Mouse (Mus musculus): Measurements from ENCODE around the gene Tcp11x2. TPM values are rescaled to one million over a fixed set of nuclear protein-coding genes. Genes with fewer than 3 reads are reported as not detected.

Gene Tcp11x2
- total RNA-seq (2023) = 1 to 10 TPM in 1 of 2 experiments, not detected in 1; 2.3 TPM

GRCm38 (mm10) chrX:135693633-135694032 lies at the start of gene Tcp11x2:
Gene Tcp11x2 (minus strand): TSS chrX:135693790.

GRCm38 (mm10) chrX:135742304-135743055 lies 48.9 kb upstream of the Tcp11x2 start, which contains the start of the genes Armcx5 and Gprasp1:
Gene Armcx5 (plus strand): TSS chrX:135742733.
Gene Gprasp1 (plus strand): TSS chrX:135742733.

GRCm38 (mm10) chrX:135725161-135725560 lies 31.6 kb upstream of the Tcp11x2 start, which contains the start of gene Tmsb15a:
Gene Tmsb15a (minus strand): TSS chrX:135725261.

GRCm38 (mm10) chrX:135627605-135628004 lies 66.0 kb downstream of the Tcp11x2 start, which contains the start of gene Prame:
Gene Prame (minus strand): TSS chrX:135627705.

Other genes starting within 250 kb of the Tcp11x2 start
- not detected for gene AV320801, start 199.2 kb downstream of the Tcp11x2 start, total RNA-seq (2023)
- gene Nxf7, start 95.0 kb downstream of the Tcp11x2 start, total RNA-seq (2023) = not detected
- gene Prame, start 66.1 kb downstream of the Tcp11x2 start, total RNA-seq (2023) = not detected
- gene Tmsb15a, start 31.5 kb upstream of the Tcp11x2 start, total RNA-seq (2023) = not detected
- 10 to 100 TPM; 11.7 to 13.6 TPM for gene Armcx5, start 48.9 kb upstream of the Tcp11x2 start, total RNA-seq (2023)
- 10 to 100 TPM; 15.8 to 16.1 TPM for gene Gprasp1, start 48.9 kb upstream of the Tcp11x2 start, total RNA-seq (2023)
- gene Bhlhb9, start 103.8 kb upstream of the Tcp11x2 start, total RNA-seq (2023) = 1 to 10 TPM; 2.1 to 4.5 TPM
- gene Gprasp2, start 145.2 kb upstream of the Tcp11x2 start, total RNA-seq (2023) = 1 to 10 TPM in 1 of 2 experiments, not detected in 1; 2.8 TPM